Mouse (Mus musculus): ENCODE measurements around the gene Ttc22.
A peak's percentile ranks its signal among the peaks of the same experiment; 100 is the strongest.

Gene Ttc22

DNA sequence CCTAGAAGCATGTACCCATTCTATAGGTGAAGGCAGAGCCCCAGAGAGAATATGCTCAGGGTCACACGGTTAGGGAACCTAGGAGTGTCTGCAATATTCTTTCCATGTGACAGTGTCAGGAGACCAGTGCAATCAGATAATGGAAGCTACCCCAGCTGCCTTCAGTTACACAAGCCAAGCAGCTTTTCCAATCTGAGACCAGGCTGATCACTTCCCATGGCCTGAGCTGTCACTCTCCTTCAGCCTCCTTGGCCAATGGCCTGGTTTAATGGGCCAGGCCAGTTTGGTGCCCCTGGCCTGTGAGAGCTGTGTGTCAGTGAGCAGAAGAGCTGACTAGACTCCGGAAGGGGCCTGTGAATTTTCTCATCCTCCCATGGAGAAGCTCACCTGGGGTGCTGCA lies 43.0 kb downstream of the Ttc22 start:
- DNase-seq = no peak

DNA sequence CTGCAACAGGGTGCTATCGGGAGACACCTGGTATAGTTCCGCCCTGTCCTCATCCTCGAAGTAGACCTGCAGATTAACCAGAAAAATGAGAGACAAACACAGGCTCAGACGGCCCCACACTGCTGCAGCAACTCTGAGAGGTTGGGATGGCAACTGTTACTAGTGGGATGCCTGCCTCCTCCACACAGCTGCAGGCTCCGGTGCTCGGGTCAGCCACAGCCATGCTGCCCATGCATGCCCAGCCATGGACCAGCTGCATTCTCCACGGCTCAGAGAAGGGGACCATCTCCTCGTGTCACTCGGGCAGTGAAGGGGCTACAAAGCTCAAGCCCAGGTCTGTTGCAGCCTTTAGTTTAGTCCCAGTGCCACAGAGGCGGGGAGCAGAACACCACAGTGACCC lies 43.4 kb downstream of the Ttc22 start:
- DNase-seq = no peak

DNA sequence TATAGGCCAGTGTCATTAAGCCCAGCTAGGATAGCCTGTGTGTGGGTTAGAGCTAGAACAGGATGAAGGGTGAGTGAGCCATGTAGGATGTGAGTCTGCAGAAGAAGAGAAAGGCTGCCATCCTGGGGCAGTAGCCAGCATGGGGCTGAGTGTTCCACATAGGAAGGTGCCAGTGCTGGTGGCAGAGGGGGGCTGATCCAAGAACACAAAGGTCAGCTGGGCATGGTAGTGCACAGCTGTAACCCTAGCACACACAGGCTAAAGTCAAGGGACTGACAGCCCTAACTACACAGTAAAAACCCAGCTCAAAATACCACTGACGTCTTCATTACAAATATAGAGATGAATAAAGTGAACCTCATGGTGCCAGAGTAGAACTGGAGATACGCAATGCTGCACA lies 44.3 kb downstream of the Ttc22 start:
- DNase-seq = no peak

DNA sequence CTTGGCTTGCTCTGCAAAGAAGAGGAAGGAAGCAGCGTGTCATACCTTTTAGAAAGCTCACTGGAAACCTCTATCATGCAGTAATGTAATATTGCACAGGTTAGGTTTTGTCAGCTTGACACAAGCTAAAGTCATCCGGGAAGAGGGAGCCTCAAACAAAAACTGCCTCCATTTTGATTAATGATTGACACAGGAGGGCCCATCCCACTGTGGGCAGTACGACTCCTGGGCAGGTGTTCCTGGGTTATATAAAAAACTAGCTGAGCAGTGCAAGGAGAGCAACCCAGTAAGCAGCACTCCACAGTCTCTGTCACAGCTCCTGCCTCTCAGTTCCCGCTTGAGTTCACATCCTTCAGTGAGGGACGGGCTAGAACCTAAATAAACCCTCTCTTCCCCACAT lies 54.5 kb downstream of the Ttc22 start:
- no peak for DNase-seq

DNA sequence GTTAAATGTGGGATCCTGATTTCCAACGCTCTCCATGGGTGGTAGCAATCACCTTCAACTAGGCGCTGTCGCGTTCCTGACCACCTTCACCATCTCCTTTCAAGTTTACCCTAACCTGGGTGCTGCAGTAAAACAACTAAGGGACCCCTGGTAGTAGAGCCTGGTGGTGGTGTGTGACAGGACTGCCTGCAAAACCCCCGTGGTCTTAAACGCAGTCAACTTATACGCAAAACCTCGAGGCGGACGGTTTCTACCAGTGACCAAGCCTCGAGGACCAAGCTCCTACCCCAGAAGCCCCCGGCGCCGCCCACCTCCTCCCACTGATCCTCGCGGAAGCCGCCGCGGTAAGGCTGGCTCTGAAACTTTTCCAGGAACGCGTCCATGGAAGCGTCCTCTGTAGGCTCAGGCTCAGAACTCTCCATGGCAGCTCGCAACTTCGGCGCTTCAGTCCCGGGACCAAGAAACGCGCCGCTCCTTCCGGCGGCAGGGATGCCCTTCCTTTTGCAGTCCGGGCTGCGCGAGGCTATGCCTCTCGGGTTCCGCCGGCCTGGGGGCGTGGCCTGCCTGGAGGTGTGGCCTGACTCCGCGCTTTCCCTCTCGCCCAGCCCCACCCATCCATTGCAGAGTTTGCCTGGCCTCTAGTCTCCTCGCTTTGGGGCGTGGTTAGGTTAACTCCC lies 56.3 kb downstream of the Ttc22 start, which contains the start of gene Ttc4:
TSS of gene Ttc4 (minus strand) at position 503 of the 677 bp plus-strand sequence.
- peak; percentile 79 for DNase-seq

DNA sequence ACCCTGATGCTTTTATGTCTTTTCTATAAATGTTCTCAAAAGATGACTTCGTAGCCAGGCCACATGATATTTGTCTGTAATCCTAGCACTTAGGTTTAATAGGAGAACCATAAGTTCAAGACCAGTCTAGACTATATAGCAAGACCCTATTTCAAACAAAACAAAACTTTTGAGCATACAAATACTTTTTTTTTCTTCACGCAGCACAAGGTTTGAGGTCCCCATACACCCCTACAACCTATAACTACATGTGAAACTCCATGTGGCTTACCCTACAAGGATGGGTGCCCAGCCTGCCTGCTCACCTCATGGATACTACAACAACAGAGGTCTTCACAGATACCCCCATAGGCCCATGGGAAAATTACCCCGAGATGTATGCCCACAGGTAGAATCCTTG lies 56.9 kb downstream of the Ttc22 start:
- no peak for DNase-seq

DNA sequence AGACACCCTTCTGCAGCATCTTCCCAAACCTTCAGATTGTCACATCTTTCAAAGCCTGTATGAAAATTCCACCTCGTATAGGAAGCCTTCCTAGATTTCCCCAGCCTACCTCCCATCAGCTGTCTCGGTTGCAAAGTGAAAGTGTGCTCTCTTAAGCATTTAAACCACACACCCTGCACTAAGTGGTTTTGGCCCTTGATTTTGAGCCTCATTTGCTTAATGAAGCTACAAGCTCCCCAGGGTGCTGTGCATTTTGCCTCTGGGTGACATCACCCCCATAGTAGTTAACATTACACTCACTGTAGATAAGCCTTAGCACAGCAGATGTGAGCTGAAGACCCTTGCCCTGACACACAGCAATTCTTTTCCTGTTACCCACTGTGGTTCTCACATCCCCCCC lies 58.7 kb downstream of the Ttc22 start:
- DNase-seq = no peak

DNA sequence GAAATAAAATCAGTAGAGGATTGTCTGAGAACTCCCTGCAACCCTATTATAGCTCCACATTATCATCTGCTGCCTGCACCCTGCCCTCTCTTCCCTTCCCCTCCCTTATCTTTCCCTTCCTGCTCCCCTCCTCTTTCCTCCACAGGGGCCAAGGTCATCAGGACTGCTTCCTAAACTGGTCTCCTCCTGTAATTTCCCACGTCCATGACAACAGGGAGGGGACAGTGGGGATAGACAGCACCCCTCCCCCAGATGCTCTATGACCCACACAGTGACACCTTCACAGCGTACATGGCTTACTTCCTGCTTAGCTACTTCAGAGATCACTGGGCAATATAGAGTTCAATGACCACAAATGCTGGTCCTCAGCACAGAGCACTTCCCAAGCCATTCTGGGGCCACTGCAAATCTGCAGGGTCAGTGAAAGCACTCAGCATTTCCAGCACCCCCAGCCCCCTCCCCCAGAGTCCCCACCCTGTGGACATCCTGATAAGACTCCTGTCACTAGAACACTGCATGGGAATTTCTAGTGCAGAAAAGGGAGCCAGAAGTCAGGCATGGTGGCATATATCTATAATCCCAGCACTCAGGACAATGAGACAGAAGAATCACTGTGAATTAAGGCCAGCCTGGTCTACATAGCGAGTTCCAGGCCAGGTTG lies 66.5 kb downstream of the Ttc22 start:
- DNase-seq = no peak
